Mouse (Mus musculus) MEL (cell line): ENCODE measurements around the gene Il27ra. TPM values are rescaled to one million over a fixed set of nuclear protein-coding genes. Genes with fewer than 3 reads are reported as not detected.

Experiments
- DNase-seq: peaks from one replicate; pipeline ENCODE4 v3.0.0; 2011; ENCODE audit warnings: low read depth, low spot score
- H3K27ac ChIP-seq: 2 replicates; pipeline ENCODE4 v1.5.1; 2012; ENCODE audit warnings: low read depth, mild to moderate bottlenecking, control low read depth, low read length, moderate library complexity; ENCODE audit not compliant: control insufficient read depth
- H3K27me3 ChIP-seq, 2 experiments: fragments of 150-350 bp in 1 of 2; sonication (generic) in 1 of 2; 2 replicates each; pipeline ENCODE4 v1.6.1; 2012; ENCODE audit warnings: low read length in 2 of 2, mild to moderate bottlenecking in 2 of 2, improper control_type of control experiment in 1 of 2, moderate library complexity in 1 of 2; ENCODE audit not compliant: insufficient read depth in 2 of 2, control insufficient read depth in 1 of 2
- H3K36me3 ChIP-seq, 2 experiments: 2 replicates each; pipeline ENCODE4 v1.6.1; 2012 to 2014; ENCODE audit warnings: low read length in 2 of 2, improper control_type of control experiment in 1 of 2, inconsistent platforms in 1 of 2, mild to moderate bottlenecking in 1 of 2; ENCODE audit not compliant: insufficient read depth in 2 of 2, control insufficient read depth in 1 of 2
- H3K4me1 ChIP-seq, 2 experiments: fragments of 150-350 bp in 1 of 2; sonication (generic) in 1 of 2; 2 replicates each; pipeline ENCODE4 v1.6.1; 2012; ENCODE audit warnings: low read length in 2 of 2, improper control_type of control experiment in 1 of 2, mild to moderate bottlenecking in 1 of 2; ENCODE audit not compliant: insufficient read depth in 2 of 2, control insufficient read depth in 1 of 2
- H3K4me3 ChIP-seq, 2 experiments: fragments of 150-350 bp in 1 of 2; sonication (generic) in 1 of 2; 2 replicates each; pipeline ENCODE4 v1.5.1; 2012; ENCODE audit warnings: low read depth in 2 of 2, low read length in 2 of 2, mild to moderate bottlenecking in 2 of 2, moderate library complexity in 2 of 2, control low read depth in 1 of 2, improper control_type of control experiment in 1 of 2; ENCODE audit not compliant: control insufficient read depth in 1 of 2, insufficient read depth in 1 of 2
- H3K79me2 ChIP-seq: 2 replicates; pipeline ENCODE4 v1.6.1; 2012; ENCODE audit warnings: mild to moderate bottlenecking, low read length, moderate library complexity; ENCODE audit not compliant: control insufficient read depth, poor library complexity, insufficient read depth
- H3K9ac ChIP-seq: 2 replicates; pipeline ENCODE4 v1.6.1; 2012; ENCODE audit warnings: low read depth, mild to moderate bottlenecking, control low read depth, low read length, moderate library complexity; ENCODE audit not compliant: control insufficient read depth, poor library complexity, severe bottlenecking
- H3K9me3 ChIP-seq: fragments of 150-350 bp; sonication (generic); replicated peaks from 2 replicates; pipeline ENCODE4 v1.6.1; 2012; ENCODE audit warnings: mild to moderate bottlenecking, low read length, improper control_type of control experiment, moderate library complexity; ENCODE audit not compliant: insufficient read depth
- BHLHE40 ChIP-seq: IDR thresholded peaks from 2 replicates; pipeline ENCODE4 v1.6.1; 2012; ENCODE audit warnings: low read depth, mild to moderate bottlenecking, inconsistent platforms, low read length, improper control_type of control experiment, borderline replicate concordance
- CHD1 ChIP-seq: IDR thresholded peaks from 2 replicates; pipeline ENCODE4 v1.6.1; 2012; ENCODE audit warnings: low read depth, mild to moderate bottlenecking, inconsistent platforms, low read length, improper control_type of control experiment
- CHD2 ChIP-seq: IDR thresholded peaks from 2 replicates; pipeline ENCODE4 v1.6.1; 2011; ENCODE audit warnings: low read length, improper control_type of control experiment
- CTCF ChIP-seq, 3 experiments: IDR thresholded peaks in 2 of 3; conservative IDR thresholded peaks in 1 of 3; 2 replicates each; pipeline ENCODE4 v1.5.1; 2011 to 2012; ENCODE audit warnings: low read length in 3 of 3, low read depth in 2 of 3, mild to moderate bottlenecking in 2 of 3, improper control_type of control experiment in 1 of 3, inconsistent platforms in 1 of 3, mixed read lengths in 1 of 3, moderate library complexity in 1 of 3; ENCODE audit not compliant: control insufficient read depth in 1 of 3, insufficient read depth in 1 of 3, poor library complexity in 1 of 3, severe bottlenecking in 1 of 3
- E2F4 ChIP-seq: IDR thresholded peaks from 2 replicates; pipeline ENCODE4 v1.6.1; 2011; ENCODE audit warnings: low read depth, low read length, improper control_type of control experiment, borderline replicate concordance
- ELF1 ChIP-seq: IDR thresholded peaks from 2 replicates; pipeline ENCODE4 v1.6.1; 2014; ENCODE audit warnings: low read depth, mild to moderate bottlenecking, inconsistent platforms, low read length, improper control_type of control experiment, moderate library complexity
- ETS1 ChIP-seq: IDR thresholded peaks from 2 replicates; pipeline ENCODE4 v1.6.1; 2012; ENCODE audit warnings: low read depth, mild to moderate bottlenecking, inconsistent platforms, low read length, improper control_type of control experiment, moderate library complexity
- GABPA ChIP-seq: IDR thresholded peaks from 2 replicates; pipeline ENCODE4 v1.6.1; 2012; ENCODE audit warnings: low read depth, mild to moderate bottlenecking, inconsistent platforms, low read length, improper control_type of control experiment, moderate library complexity
- GATA1 ChIP-seq: IDR thresholded peaks from 2 replicates; pipeline ENCODE4 v1.6.1; 2011; ENCODE audit warnings: low read depth, low read length, improper control_type of control experiment
- HCFC1 ChIP-seq: IDR thresholded peaks from 2 replicates; pipeline ENCODE4 v1.6.1; 2012; ENCODE audit warnings: low read depth, mild to moderate bottlenecking, inconsistent platforms, low read length, improper control_type of control experiment, moderate library complexity
- JUND ChIP-seq: IDR thresholded peaks from 2 replicates; pipeline ENCODE4 v1.6.1; 2011; ENCODE audit warnings: low read depth, mild to moderate bottlenecking, improper control_type of control experiment, low read length
- KAT2A ChIP-seq: conservative IDR thresholded peaks from 2 replicates; pipeline ENCODE4 v1.6.1; 2012; ENCODE audit warnings: low read depth, low read length, improper control_type of control experiment, inconsistent platforms
- MAX ChIP-seq: IDR thresholded peaks from 2 replicates; pipeline ENCODE4 v1.6.1; 2011; ENCODE audit warnings: low read length, improper control_type of control experiment
- MAZ ChIP-seq: IDR thresholded peaks from 2 replicates; pipeline ENCODE4 v1.6.1; 2012; ENCODE audit warnings: low read depth, mild to moderate bottlenecking, inconsistent platforms, low read length, improper control_type of control experiment
- MXI1 ChIP-seq: IDR thresholded peaks from 2 replicates; pipeline ENCODE4 v1.6.1; 2011; ENCODE audit warnings: mild to moderate bottlenecking, low read depth, low read length, improper control_type of control experiment
- MYB ChIP-seq: IDR thresholded peaks from 2 replicates; pipeline ENCODE4 v1.6.1; 2011; ENCODE audit warnings: mild to moderate bottlenecking, low read depth, low read length, improper control_type of control experiment
- MYC ChIP-seq: IDR thresholded peaks from 2 replicates; pipeline ENCODE4 v1.6.1; 2011; ENCODE audit warnings: low read depth, mild to moderate bottlenecking, low read length, improper control_type of control experiment, moderate library complexity
- POLR2A ChIP-seq, 2 experiments: IDR thresholded peaks; 2 replicates each; pipeline ENCODE4 v1.6.1; 2011 to 2012; ENCODE audit warnings: low read length in 2 of 2, mild to moderate bottlenecking in 2 of 2, control low read depth in 1 of 2, improper control_type of control experiment in 1 of 2, low read depth in 1 of 2, moderate library complexity in 1 of 2; ENCODE audit not compliant: control insufficient read depth in 1 of 2, insufficient read depth in 1 of 2, poor library complexity in 1 of 2
- POLR2AphosphoS2 ChIP-seq: IDR thresholded peaks from 2 replicates; pipeline ENCODE4 v1.6.1; 2011; ENCODE audit warnings: low read length, improper control_type of control experiment
- POLR2AphosphoS5 ChIP-seq: IDR thresholded peaks from 2 replicates; pipeline ENCODE4 v1.6.1; 2012; ENCODE audit warnings: low read depth, borderline replicate concordance, mild to moderate bottlenecking, inconsistent platforms, low read length, moderate library complexity, mixed read lengths
- RAD21 ChIP-seq: IDR thresholded peaks from 2 replicates; pipeline ENCODE4 v1.6.1; 2011; ENCODE audit warnings: mild to moderate bottlenecking, low read depth, low read length, improper control_type of control experiment
- RCOR1 ChIP-seq: IDR thresholded peaks from 2 replicates; pipeline ENCODE4 v1.6.1; 2012; ENCODE audit warnings: low read depth, mild to moderate bottlenecking, inconsistent platforms, low read length, improper control_type of control experiment
- SIN3A ChIP-seq: IDR thresholded peaks from 2 replicates; pipeline ENCODE4 v1.6.1; 2012; ENCODE audit warnings: low read length, improper control_type of control experiment, inconsistent platforms
- SMC3 ChIP-seq: IDR thresholded peaks from 2 replicates; pipeline ENCODE4 v1.6.1; 2011; ENCODE audit warnings: low read depth, low read length, improper control_type of control experiment
- TAL1 ChIP-seq: IDR thresholded peaks from 2 replicates; pipeline ENCODE4 v1.6.1; 2012; ENCODE audit warnings: mild to moderate bottlenecking, inconsistent platforms, low read length, moderate library complexity, mixed read lengths
- TBP ChIP-seq: IDR thresholded peaks from 2 replicates; pipeline ENCODE4 v1.8.0; 2011; ENCODE audit warnings: low read depth, low read length, improper control_type of control experiment
- TCF12 ChIP-seq: IDR thresholded peaks from 2 replicates; pipeline ENCODE4 v1.6.1; 2014; ENCODE audit warnings: low read depth, mild to moderate bottlenecking, inconsistent platforms, low read length, improper control_type of control experiment, moderate library complexity
- UBTF ChIP-seq: IDR thresholded peaks from 2 replicates; pipeline ENCODE4 v1.6.1; 2012; ENCODE audit warnings: low read depth, mild to moderate bottlenecking, inconsistent platforms, low read length, improper control_type of control experiment, moderate library complexity, borderline replicate concordance; ENCODE audit not compliant: insufficient read depth
- USF1 ChIP-seq: IDR thresholded peaks from 2 replicates; pipeline ENCODE4 v1.6.1; 2014; ENCODE audit warnings: low read depth, mild to moderate bottlenecking, inconsistent platforms, low read length, improper control_type of control experiment, moderate library complexity
- USF2 ChIP-seq, 2 experiments: IDR thresholded peaks; 2 replicates each; pipeline ENCODE4 v1.6.1; 2011 to 2012; ENCODE audit warnings: improper control_type of control experiment in 2 of 2, low read length in 2 of 2, borderline replicate concordance in 1 of 2, inconsistent platforms in 1 of 2, low read depth in 1 of 2, mild to moderate bottlenecking in 1 of 2; ENCODE audit not compliant: insufficient read depth in 1 of 2
- ZC3H11A ChIP-seq: IDR thresholded peaks from 2 replicates; pipeline ENCODE4 v1.6.1; 2012; ENCODE audit warnings: low read depth, mild to moderate bottlenecking, inconsistent platforms, low read length, improper control_type of control experiment
- ZKSCAN1 ChIP-seq: IDR thresholded peaks from 2 replicates; pipeline ENCODE4 v1.6.1; 2012; ENCODE audit warnings: low read depth, mild to moderate bottlenecking, inconsistent platforms, low read length, improper control_type of control experiment, moderate library complexity
- ZMIZ1 ChIP-seq: IDR thresholded peaks from 2 replicates; pipeline ENCODE4 v1.6.1; 2012; ENCODE audit warnings: low read depth, mild to moderate bottlenecking, inconsistent platforms, low read length, improper control_type of control experiment, moderate library complexity
- ZNF384 ChIP-seq: IDR thresholded peaks from 2 replicates; pipeline ENCODE4 v1.6.1; 2012; ENCODE audit warnings: low read depth, mild to moderate bottlenecking, inconsistent platforms, low read length, improper control_type of control experiment
- polyA plus RNA-seq, 2 experiments: library from polyadenylated mRNA; stranded (reverse) in 1 of 2; unstranded in 1 of 2; fragments of >175 nt in 1 of 2; fragments of >200 nt in 1 of 2; gene quantifications; 2 replicates each; pipeline versions ENCODE4 v1.2.1 to v1.2.4; 2012; ENCODE audit warnings: low replicate concordance in 2 of 2, low read depth in 1 of 2; ENCODE audit not compliant: insufficient read length in 2 of 2, insufficient read depth in 1 of 2, missing spikeins in 1 of 2
- total RNA-seq: library from RNA; depleted of rRNA; stranded (reverse); fragments of 300-350 nt; gene quantifications from 2 replicates; pipeline ENCODE4 v1.2.3, GENCODE M21; 2012

The Il27ra gene
- total and polyA plus RNA-seq, 3 experiments: 31.8 to 38.5 TPM; not detected in 1

GRCm38 (mm10) chr8:84039050-84039449, 3.3 kb downstream of the Il27ra start:
- no peak overlapping the region for H3K9ac ChIP-seq
- H3K4me3 ChIP-seq: no peak overlapping the region
- H3K79me2 ChIP-seq: peaks cover 16% of the 10 kb centered on the region
- H3K4me1 ChIP-seq: peaks cover 0 to 19% of the 10 kb centered on the region in 2 experiments; a peak in 3 of 4 replicates
- H3K27me3 ChIP-seq: no peaks in the 10 kb centered on the region
- no peak overlapping the region for H3K27ac ChIP-seq
- no peaks in the 10 kb centered on the region for H3K9me3 ChIP-seq
- H3K36me3 ChIP-seq: peaks cover 4 to 7% of the 10 kb centered on the region in 2 experiments; a peak in 3 of 4 replicates
- peak; percentile 81 for DNase-seq
- TF ChIP-seq MYC (no peak), RCOR1 (no peak), ZC3H11A (peak; percentile 45), RAD21 (peak; percentile 75), ZNF384 (no peak), GABPA (no peak), POLR2AphosphoS2 (no peak), POLR2AphosphoS5 (no peak), TAL1 (no peak), USF1 (no peak), KAT2A (no peak), GATA1 (peak; percentile 54; the same call in 1 of the 2 replicates), ZMIZ1 (no peak), SMC3 (peak; percentile 77), MAZ (no peak), TBP (no peak), SIN3A (peak; percentile 47; the same call in 1 of the 2 replicates), HCFC1 (no peak), E2F4 (no peak), CHD1 (no peak), JUND (no peak), ELF1 (no peak), MYB (no peak), USF2 (IDR thresholded peaks at IDR 0.05; ENCODE audit: borderline replicate concordance in 1 of 2, insufficient read depth in 1 of 2, low read depth in 1 of 2, low read length in 2 of 2) (no peak), CTCF (IDR thresholded peaks at IDR 0.05 in 2 of 3, conservative IDR thresholded peaks at IDR 0.05 in 1 of 3; ENCODE audit: control insufficient read depth in 1 of 3, insufficient read depth in 1 of 3, low read depth in 2 of 3, low read length in 3 of 3, poor library complexity in 1 of 3, severe bottlenecking in 1 of 3) (peak; percentile 72 to 79 (median 75)), POLR2A (IDR thresholded peaks at IDR 0.05; ENCODE audit: control insufficient read depth in 1 of 2, insufficient read depth in 1 of 2, low read depth in 1 of 2, low read length in 2 of 2, poor library complexity in 1 of 2) (no peak), MAX (no peak), UBTF (no peak), MXI1 (0 out of 2 replicates have a peak, but pooled peaks have one; percentile 22), ETS1 (no peak), CHD2 (no peak), TCF12 (no peak), BHLHE40 (no peak), ZKSCAN1 (no peak)
